17 mouse cellular contexts compared by ENCODE assay signal in genomic region chr13:102280198-102280597, GRCm38 (mm10).
"Had no signal": no experiment of that assay in that cellular context is flagged by ENCODE, and none has a peak within 500 bp of the region (broad histone marks: within the 10 kb centered on the region; RNA-seq: fewer than 3 reads in every experiment).

No protein-coding gene starts in this region.

- H3K36me3 ChIP-seq: liver, embryonic 15.5 days; lung, embryonic 15.5 days; midbrain, embryonic 13.5 days; midbrain, embryonic 15.5 days; neural tube, embryonic 13.5 days; neural tube, embryonic 15.5 days; stomach, embryonic 15.5 days had no signal

- H3K27me3 ChIP-seq: liver, embryonic 15.5 days; lung, embryonic 15.5 days; megakaryocyte, embryonic 14.5 days; midbrain, embryonic 13.5 days; midbrain, embryonic 15.5 days; neural tube, embryonic 13.5 days; neural tube, embryonic 15.5 days; stomach, embryonic 15.5 days had no signal

- H3K4me2 ChIP-seq: liver, embryonic 15.5 days; lung, embryonic 15.5 days; midbrain, embryonic 11.5 days; midbrain, embryonic 13.5 days; midbrain, embryonic 15.5 days; neural tube, embryonic 13.5 days; neural tube, embryonic 15.5 days; stomach, embryonic 15.5 days had no signal

- DNase-seq: liver, postnatal 0 days; lung, adult 2 months; lung, postnatal 14 days; lung, postnatal 36 days; right cerebral cortex, postnatal 14 days; thymus, adult 2 months; thymus, postnatal 14 days; thymus, postnatal 36 days had no signal

- H3K4me3 ChIP-seq: liver, embryonic 15.5 days; lung, embryonic 15.5 days; megakaryocyte, embryonic 14.5 days; midbrain, embryonic 13.5 days; midbrain, embryonic 15.5 days; neural tube, embryonic 13.5 days; neural tube, embryonic 15.5 days; stomach, embryonic 15.5 days had no signal
